Mouse (Mus musculus) layer of hippocampus, postnatal 10 days (tissue): ENCODE results near the gene Tpx2. TPM values are rescaled to one million over a fixed set of nuclear protein-coding genes. Genes with fewer than 3 reads are reported as not detected.

Experiments used
- DNase-seq, 2 experiments: peaks; one replicate each; pipeline ENCODE4 v3.0.0; 2021; ENCODE audit warnings: low spot score in 2 of 2
- total RNA-seq, 2 experiments: library from RNA; stranded (reverse); gene quantifications; 2 replicates each; pipeline ENCODE4 v1.2.3; 2021

The Tpx2 gene
- total RNA-seq, 2 experiments from 2014 or later = 5.9 to 6.6 TPM

DNA sequence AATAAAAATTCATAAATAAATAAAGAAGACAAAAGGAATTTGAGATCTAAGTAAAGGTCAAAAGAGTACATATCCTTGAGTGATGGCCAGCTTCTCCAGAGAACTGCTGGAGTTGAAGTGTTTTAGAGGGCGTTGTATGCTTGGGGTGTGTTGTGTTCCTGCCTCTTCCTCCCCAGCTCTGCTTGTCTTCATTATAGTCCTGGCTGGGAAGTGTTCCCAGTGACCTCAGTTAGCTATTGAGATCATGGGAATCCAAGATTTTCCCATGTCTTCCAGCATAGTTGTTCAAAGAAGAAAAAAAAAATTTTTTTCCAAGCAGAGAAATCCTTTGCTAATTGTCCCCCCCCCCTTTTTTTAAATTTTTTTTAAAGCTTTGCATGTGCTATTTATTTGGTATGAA, 14.1 kb downstream of the Tpx2 start:
- no peak for DNase-seq

GRCm38 (mm10) chr2:152862638-152863037, 14.9 kb downstream of the Tpx2 start:
- DNase-seq = no peak

DNA sequence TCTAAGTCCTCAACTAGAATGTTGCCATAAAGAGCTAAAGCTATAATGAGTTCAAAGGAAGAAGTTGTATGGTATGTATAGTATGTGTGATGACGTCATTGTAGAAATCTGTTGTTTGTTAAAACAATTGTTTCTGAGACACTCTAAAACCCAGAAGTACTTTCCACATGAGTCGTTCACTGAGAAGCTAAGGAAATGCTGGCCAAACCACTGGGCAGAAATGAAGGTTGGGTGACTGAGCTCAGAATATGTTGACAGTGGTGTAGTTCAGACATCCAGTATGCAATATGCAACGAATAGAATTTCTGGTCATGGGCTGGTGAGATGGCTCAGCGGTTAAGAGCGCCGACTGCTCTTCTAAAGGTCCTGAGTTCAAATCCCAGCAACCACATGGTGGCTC, 15.6 kb downstream of the Tpx2 start:
- no peak for DNase-seq

GRCm38 (mm10) chr2:152878239-152878638, 30.5 kb downstream of the Tpx2 start:
- no peak for DNase-seq

DNA sequence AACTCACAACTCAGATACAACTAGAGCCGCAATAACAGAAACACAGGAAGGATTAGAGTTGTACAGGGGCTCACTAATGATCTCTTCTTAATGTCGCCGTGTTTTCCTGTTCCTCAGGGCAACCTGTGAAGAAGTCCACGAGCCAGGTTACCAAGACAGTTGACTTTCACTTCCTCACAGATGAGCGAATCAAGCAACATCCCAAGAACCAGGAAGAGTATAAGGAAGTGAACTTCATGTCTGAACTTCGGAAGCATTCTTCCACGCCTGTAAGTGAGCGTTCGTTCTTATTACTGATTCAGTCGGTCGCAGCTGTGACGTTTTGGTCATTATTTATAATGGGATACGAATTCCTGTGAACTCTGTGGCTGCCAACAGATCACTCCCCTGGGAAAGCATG, 33.1 kb downstream of the Tpx2 start:
- DNase-seq = no peak

GRCm38 (mm10) chr2:152884101-152884645, 36.4 kb downstream of the Tpx2 start:
- no peak for DNase-seq

DNA sequence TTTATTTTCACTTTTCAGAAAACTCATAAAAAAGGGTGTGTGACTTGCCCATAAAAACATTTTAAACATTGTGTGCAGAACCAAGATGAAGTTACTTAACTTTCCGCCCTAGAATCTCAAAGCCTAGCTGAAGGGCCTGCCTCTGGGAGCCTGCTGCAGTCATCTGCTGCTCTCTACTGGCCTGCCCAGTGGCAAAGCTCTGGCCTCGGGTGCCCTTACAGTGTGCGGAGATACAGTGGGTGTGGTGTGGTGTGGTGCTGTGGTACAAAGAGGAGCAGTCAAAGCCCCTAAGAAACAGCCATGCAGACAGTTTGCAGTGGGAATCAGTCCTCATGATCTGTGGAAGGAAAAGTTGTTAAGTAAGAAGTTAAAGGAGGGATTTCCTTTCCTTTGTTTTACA, 39.5 kb downstream of the Tpx2 start:
- no peak for DNase-seq

- DNase-seq = no peak
Measured at GRCm38 (mm10) chr2:152888774-152889173, 41.0 kb downstream of the Tpx2 start.

- no peak for DNase-seq
Measured at GRCm38 (mm10) chr2:152895834-152896233, 48.1 kb downstream of the Tpx2 start.

DNA sequence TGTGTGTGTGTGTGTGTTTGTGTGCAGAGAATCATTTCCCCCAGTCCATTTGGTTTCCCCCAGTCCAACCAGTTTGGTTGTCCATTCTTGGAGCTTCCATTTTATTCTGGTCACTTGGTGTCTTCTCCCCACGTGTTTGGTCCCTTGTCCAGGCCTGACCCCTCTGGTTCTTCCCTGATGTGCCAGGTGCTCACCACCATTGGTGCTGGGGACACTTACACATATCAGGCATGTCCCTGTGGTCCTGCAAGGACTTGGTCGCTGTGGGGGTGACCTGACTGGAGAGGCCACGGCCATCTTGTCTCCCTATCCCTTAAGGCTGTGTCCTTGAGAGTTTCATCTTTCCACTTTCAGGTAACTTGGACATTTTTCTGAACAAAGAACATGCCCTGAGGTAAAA, 49.2 kb downstream of the Tpx2 start:
- DNase-seq = no peak

GRCm38 (mm10) chr2:152899011-152899410, 51.2 kb downstream of the Tpx2 start:
- no peak for DNase-seq

DNA sequence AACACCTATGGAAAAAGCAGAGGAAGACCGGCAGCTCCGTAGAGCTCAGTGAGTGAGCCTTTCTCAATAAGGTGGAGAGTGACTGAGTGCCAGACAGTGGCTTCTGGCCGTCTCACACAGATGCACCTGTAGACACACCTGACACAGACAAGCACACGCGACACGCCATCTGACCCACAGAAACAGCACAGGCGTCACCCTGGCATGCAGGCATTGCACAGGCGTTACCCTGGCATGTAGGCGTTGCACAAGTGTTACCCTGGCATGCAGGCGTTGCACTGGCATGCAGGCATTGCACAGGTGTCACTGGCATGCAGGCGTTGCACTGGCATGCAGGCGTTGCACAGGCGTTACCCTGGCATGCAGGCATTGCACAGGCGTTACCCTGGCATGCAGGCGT, 53.5 kb downstream of the Tpx2 start:
- DNase-seq = no peak

DNA sequence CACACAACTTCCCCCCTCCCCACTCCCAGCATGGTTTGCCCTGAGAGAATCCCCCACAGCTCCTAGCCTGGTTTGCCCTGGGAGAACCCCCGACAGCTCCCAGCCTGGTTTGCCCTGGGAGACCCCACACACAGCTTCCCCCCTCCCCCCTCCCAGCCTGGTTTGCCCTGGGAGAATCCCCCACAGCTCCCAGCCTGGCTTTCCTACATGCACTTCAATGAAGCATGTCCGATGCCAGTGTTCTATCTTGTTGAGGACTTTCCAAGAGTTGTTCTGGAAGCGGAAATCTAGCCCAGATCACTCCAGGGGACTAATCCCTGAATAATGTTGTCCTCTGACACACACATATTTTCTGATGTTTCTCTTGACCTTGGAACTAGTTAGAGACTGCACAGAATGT, 54.9 kb downstream of the Tpx2 start:
- DNase-seq = no peak

DNA sequence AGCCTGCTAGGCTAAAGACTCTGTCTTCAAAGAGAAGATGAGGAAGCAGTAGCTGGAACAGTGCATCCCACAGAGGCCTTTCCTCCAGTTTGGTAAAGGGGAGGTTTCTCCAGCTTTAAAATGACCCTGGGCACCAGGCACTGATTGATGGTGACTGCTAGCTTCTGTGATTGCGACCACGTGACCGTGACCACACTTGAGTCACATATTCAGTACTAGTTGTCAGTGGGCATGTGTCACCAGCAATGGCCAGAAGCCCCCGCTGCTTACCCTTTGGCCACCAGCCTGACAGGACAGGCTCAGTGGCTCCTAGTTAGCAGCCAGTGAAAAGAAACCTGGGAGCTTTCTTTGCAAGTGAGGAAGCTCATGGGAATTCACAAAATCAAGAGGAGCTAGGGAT, 55.8 kb downstream of the Tpx2 start:
- no peak for DNase-seq

- no peak for DNase-seq
Measured at GRCm38 (mm10) chr2:152904127-152904643, 56.4 kb downstream of the Tpx2 start.

- no peak for DNase-seq
Measured at GRCm38 (mm10) chr2:152905036-152905829, 57.5 kb downstream of the Tpx2 start.

DNA sequence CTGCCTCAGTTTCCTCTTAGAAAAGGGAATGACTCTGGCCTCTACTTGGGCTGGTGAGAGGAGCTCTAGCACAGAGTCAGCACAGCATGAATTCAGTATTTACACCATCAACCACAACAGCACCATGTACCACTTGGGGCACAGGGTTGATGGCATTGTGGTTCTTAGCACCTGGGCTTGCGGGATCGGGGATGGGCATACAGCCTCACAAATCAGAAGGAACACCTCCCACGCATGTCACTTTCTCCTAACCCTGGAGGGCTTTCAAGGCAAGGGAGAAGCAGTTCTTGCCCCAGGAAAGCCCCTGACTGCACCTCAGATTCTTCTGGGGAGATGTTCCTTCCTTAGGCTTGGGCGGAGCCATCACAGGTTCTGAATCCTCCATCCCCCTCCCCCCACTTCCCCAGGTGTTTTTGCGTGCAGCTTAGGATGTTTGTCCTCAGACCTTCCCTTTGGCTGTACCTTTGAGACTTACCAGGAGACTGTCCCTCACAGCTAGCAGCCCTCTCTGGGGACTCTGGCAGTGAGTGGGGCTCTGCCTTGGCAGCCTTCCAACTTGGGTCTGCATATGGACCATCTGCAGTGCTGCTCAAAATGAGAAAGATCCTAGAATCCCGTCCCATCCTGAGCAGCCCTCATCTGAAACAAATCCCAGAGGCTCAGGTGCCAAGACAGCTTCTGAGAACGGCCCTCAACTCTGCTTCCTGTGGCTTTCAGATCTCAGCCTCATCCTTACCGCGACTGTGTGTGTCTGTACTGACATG, 58.7 kb downstream of the Tpx2 start:
- DNase-seq = no peak

- DNase-seq = peak in 1 of 2 experiments; percentile 39
Measured at GRCm38 (mm10) chr2:152907114-152907943, 59.6 kb downstream of the Tpx2 start.

GRCm38 (mm10) chr2:152909848-152910247, 62.1 kb downstream of the Tpx2 start:
- no peak for DNase-seq

- DNase-seq = no peak
Measured at GRCm38 (mm10) chr2:152911031-152911430, 63.3 kb downstream of the Tpx2 start, which contains the start of gene Mylk2. Gene Mylk2, plus strand, starts transcription at chr2:152911352.

- no peak for DNase-seq
Measured at GRCm38 (mm10) chr2:152911432-152911831, 63.7 kb downstream of the Tpx2 start.
